Mouse (Mus musculus) frontal cortex, postnatal 14 days (tissue): Measurements from ENCODE around the gene Sstr4.

Experiments
- DNase-seq, 2 experiments: peaks; one replicate each; pipeline ENCODE4 v3.0.0; 2022; ENCODE audit warnings: low spot score in 2 of 2

Sstr4 gene

GRCm38 (mm10) chr2:148395131-148396051 is at the start of gene Sstr4:
Sstr4 (plus strand) TSS chr2:148395344.
- DNase-seq = peak in 1 of 2 experiments; percentile 67

DNA sequence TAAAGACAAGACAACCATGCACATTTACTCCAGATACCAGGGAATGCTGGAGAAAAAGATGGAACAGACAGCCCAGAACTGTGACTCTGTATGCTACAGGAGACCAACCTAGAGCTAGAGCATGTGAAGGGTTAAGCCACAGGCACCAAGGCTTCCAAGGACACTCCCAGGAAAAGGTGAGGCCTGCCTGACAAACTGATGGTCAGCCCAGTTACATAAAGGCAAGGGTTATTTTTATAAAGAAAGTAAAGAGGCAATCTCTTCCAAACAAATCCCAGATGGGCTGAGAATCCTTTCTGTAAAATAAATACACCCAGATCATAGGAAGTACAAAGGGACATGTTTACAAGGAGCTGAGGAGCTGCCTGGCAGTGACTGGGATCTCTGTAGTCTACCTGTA is 49.8 kb upstream of the Sstr4 start:
- no peak for DNase-seq

DNA sequence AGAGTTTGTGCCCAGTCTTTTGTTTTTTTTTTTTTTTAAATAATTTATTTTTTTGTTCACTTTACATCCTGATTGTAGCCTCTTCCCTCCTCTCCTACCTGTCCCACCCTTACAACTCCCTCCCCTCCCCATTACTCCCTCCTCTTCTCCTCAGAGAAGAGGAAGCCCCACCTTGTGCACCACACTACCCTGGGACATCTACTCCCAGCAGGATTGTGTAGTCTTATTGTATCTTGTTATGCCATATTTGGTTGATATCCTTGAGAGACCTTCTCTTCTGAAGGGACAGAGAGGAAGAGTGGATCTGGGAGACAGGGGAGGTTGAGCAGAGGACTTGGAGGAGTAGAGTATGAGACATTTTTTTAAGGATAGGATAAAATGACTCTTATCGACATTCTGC is 48.2 kb upstream of the Sstr4 start:
- no peak for DNase-seq

GRCm38 (mm10) chr2:148349509-148350307 is 45.4 kb upstream of the Sstr4 start:
- no peak for DNase-seq

GRCm38 (mm10) chr2:148350460-148350859 is 44.7 kb upstream of the Sstr4 start:
- no peak for DNase-seq

DNA sequence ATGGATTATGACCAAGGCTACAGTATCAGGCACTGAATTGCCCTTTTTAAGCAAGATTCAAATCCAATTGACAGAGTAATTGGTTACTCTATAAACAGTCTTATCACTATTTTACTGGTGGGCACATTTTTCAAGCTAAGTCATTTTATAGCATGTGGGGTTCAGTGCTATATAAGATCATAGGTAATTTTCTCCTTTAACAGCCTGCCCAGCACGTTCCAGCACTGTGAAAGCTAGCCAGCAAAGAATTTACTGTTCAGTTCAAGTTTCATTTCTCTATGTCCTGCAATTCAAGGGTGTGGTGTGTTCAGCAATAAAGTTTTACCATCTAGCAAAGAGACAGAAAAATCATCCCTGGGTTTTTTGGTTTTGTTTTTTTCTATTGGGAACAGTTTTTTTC is 42.5 kb upstream of the Sstr4 start:
- DNase-seq = no peak

GRCm38 (mm10) chr2:148357145-148357544 is 38.0 kb upstream of the Sstr4 start:
- DNase-seq = no peak

GRCm38 (mm10) chr2:148364536-148364935 is 30.6 kb upstream of the Sstr4 start:
- peak; percentile 16 to 27 for DNase-seq

- DNase-seq = no peak
Observed at GRCm38 (mm10) chr2:148365227-148365626, 29.9 kb upstream of the Sstr4 start.

DNA sequence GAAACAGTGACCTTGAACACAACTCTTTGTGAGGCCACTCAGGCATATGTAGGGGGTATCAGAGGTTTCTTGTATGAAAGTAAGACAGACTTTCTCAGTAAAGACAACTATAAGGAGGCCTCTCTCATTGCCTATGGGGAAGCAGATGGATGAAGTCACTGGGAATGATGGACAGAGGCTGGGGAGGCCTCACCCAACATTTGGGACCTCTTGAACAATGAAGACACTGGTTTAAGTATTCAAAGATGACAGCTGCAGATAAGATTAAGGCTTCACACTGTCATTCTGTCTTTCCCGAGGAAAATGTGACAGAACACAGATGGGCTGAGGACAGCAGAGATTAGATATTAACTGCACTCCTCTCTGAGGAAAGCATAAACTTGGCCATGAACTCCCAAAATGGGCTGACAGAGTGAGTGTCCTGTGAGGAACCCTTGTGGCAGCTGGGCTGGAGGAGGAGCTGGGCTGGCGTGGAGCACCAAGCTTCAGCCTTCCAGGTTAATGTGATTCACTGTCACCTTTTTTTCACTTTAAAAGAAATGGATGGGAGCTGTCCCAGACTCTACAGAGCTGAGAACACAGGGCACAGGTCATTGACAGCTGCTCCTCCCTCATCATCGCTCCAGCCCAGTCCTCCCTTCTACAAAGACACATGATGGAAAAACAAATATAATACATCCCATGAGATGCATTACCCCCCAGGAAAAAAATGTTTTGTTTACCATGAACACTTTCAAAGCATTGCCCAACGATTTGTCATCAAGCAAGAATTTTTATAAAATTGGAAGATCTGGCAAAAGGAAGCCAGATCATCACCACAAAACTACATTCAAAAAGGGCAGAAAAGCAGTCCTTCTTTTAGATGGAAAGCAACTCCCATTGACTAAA is 23.2 kb upstream of the Sstr4 start:
- no peak for DNase-seq

DNA sequence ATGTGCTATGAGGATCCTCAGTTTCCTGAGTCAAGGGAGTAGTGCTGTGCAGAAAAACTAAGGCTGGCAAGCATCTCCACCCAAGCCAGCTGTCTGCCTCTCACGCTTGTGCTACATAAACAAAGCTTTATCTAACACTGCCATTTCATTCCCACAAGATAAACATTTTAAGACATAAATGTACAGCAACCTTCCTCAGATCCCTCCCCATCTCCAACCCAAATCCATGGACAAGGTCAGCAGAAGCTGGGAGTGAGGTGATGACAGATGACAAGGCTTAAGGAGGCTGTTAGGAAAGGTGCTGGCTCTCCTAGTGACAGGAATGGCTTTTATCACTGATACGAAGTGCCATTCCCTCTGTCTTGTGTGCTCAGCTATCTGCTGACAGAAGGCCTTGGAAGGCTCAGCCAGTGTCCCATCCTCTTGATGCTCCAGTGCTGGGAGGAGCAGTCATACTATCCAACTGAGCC is 21.5 kb upstream of the Sstr4 start:
- DNase-seq = no peak

DNA sequence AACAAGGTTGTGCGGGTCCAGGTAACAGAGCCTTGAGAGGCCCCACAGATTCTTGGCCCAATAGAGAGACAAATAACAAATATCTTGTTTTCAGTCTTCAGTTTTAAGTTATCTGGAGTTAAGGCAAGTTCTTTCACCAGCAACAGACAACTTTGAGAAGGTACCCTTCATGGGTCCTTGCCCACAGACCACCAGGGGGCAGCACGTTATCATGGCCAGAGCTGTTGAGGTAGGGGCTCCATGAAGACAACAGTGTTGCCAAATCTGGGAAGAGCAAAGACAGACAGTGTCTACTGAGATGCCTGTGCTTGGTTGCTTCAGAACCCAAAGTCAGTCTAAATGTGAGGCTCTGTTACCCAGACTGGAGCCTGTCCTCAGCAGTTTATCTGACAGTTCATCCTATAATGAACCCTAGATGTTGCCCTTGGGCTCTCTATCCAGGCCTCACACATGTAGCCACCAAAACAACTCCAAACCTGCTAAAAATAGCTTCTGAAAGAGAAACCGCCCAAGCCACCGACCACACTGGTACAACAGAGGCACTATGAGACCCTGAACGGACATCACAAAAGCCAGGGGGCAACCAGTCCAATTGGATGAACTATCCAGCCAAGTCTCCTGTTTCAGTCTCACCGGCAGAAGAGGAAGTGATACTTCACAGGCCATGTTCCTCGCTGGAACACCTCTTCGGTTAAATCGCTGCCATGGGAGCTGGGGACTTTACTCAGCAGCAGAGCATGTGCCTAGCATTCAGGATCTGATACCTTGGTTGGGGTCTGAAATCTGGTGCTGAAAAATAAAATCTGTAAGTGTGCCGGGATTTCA is 19.6 kb upstream of the Sstr4 start:
- DNase-seq = no peak

- DNase-seq = no peak
Observed at GRCm38 (mm10) chr2:148378817-148379342, 16.3 kb upstream of the Sstr4 start.

DNA sequence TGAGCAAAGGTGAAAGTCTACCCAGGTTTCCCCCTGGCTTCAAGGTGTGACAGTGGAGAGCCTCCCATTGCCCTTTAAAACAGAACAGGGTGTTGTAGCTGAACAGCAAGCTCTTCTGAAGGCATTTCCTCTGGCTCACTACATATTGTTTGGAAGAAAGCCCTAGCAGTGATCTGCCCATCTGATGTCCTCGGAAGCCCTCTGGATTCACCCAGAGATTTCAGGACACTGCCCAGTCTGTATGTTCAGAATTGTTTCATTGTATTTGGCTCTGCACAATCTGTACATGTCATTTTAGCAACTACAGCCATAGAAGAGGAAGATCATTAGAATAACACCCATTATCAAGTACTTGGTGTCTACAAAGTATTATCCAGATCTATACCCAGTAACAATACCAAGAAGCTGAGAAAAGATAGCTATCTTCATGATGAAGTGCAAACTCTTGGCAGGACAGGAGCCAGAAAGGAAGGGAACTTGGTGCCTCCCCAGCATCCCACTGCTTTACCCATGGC is 15.2 kb upstream of the Sstr4 start:
- DNase-seq = no peak

GRCm38 (mm10) chr2:148381076-148381475 is 14.1 kb upstream of the Sstr4 start:
- DNase-seq = no peak

DNA sequence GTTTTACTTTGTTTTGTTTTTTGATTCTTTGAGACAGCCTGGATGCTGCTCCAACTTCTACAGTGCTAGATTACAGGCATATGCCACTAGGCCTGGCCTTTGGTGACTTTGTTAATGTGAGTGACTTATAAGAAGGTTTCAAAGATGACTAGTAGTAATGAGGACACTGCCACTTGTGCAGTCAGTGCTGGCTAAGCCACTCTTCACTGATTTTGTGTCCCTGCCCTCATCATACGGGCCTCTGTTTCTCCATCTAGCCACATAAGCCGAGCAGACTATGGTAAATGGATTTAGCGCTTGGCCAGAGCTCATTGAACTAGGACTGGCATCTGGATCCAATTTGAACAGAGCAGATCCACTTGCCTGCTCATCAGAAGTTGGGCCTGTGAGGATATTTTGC is 8.7 kb upstream of the Sstr4 start:
- no peak for DNase-seq

DNA sequence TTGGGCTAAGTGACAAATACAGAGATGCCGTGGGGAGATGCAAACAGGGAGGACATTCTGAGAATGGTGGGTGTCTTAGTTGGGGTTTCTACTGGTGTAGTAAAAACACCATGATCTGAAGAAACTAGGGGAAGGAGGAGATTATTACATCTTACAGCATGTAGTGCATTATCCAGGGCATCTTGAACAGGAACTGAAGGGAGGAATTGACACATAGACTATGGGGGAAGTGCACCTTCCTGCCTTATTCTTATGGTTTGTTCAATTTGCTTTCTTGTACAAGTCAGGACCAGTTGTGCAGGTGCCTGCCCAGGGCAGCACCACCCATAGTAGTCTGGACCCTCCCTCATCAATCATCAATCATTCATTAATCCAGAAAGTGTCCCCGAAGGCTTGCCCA is 8.2 kb upstream of the Sstr4 start:
- no peak for DNase-seq

- DNase-seq = no peak
Observed at GRCm38 (mm10) chr2:148387652-148388581, 7.2 kb upstream of the Sstr4 start.

GRCm38 (mm10) chr2:148393149-148393548 is 2.0 kb upstream of the Sstr4 start:
- DNase-seq = no peak
